Comparison of ENCODE assay signal across 27 mouse cellular contexts in genomic region chrX:17415163-17415562, GRCm38 (mm10).
"Had no signal": no experiment of that assay in that cellular context is flagged by ENCODE, and none has a peak within 500 bp of the region (broad histone marks: within the 10 kb centered on the region; RNA-seq: fewer than 3 reads in every experiment).

No protein-coding gene starts in this region.

- H3K27ac ChIP-seq: embryonic facial prominence, embryonic 10.5 days; embryonic facial prominence, embryonic 12.5 days; embryonic facial prominence, embryonic 13.5 days; embryonic facial prominence, embryonic 15.5 days; gastrocnemius, adult 2 months; heart, adult 2 months; heart, embryonic 10.5 days; heart, embryonic 13.5 days had no signal

- H3K27me3 ChIP-seq: embryonic facial prominence, embryonic 12.5 days; embryonic facial prominence, embryonic 13.5 days; embryonic facial prominence, embryonic 15.5 days; heart, embryonic 12.5 days; heart, embryonic 13.5 days had no signal

- H3K36me3 ChIP-seq: embryonic facial prominence, embryonic 10.5 days; embryonic facial prominence, embryonic 12.5 days; embryonic facial prominence, embryonic 13.5 days; embryonic facial prominence, embryonic 15.5 days; heart, embryonic 10.5 days; heart, embryonic 12.5 days; heart, embryonic 13.5 days had no signal

- H3K9ac ChIP-seq: embryonic facial prominence, embryonic 12.5 days; embryonic facial prominence, embryonic 13.5 days; embryonic facial prominence, embryonic 15.5 days; heart, embryonic 12.5 days; heart, embryonic 13.5 days had no signal

- H3K4me2 ChIP-seq: embryonic facial prominence, embryonic 12.5 days; embryonic facial prominence, embryonic 13.5 days; embryonic facial prominence, embryonic 15.5 days; heart, embryonic 11.5 days; heart, embryonic 12.5 days; heart, embryonic 13.5 days had no signal

- H3K4me1 ChIP-seq: embryonic facial prominence, embryonic 10.5 days; embryonic facial prominence, embryonic 12.5 days; embryonic facial prominence, embryonic 13.5 days; embryonic facial prominence, embryonic 15.5 days; heart, embryonic 10.5 days; heart, embryonic 12.5 days; heart, embryonic 13.5 days had no signal

- H3K9me3 ChIP-seq: embryonic facial prominence, embryonic 10.5 days; embryonic facial prominence, embryonic 12.5 days; embryonic facial prominence, embryonic 13.5 days; embryonic facial prominence, embryonic 15.5 days; heart, embryonic 10.5 days; heart, embryonic 12.5 days; heart, embryonic 13.5 days had no signal

- H3K4me3 ChIP-seq: embryonic facial prominence, embryonic 10.5 days; embryonic facial prominence, embryonic 12.5 days; embryonic facial prominence, embryonic 13.5 days; embryonic facial prominence, embryonic 15.5 days; erythroblast, embryonic 14.5 days; gastrocnemius, adult 2 months; heart, adult 2 months; heart, embryonic 10.5 days; heart, embryonic 12.5 days; heart, embryonic 13.5 days had no signal

- DNase-seq: cerebellum, adult 18-20 months; cerebellum, adult 2 months; cerebellum, adult 8-10 months; cerebellum, adult 9-10 months; cerebellum, adult 9-11 months; cerebellum, postnatal 10 days; cerebellum, postnatal 14 days; cerebellum, postnatal 25 days; cerebellum, postnatal 36 days; embryo, embryonic 11 days; gastrocnemius, adult 2 months; gastrocnemius, postnatal 10 days; gastrocnemius, postnatal 14 days; gastrocnemius, postnatal 25 days; gastrocnemius, postnatal 36 days; heart, adult 11 months; heart, adult 18-20 months; heart, adult 2 months had no signal
